Mouse (Mus musculus): ENCODE data around the gene Epc2.

Gene Epc2

GRCm38 (mm10) chr2:49570778-49571101 is 119.5 kb downstream of the Epc2 start:
- no peak for DNase-seq (ENCODE audit: low read depth)

- no peak for DNase-seq (ENCODE audit: low read depth)
These were observed 120.1 kb downstream of the Epc2 start for GRCm38 (mm10) chr2:49571159-49571920.

- no peak for DNase-seq (ENCODE audit: low read depth)
These were observed 120.9 kb downstream of the Epc2 start for GRCm38 (mm10) chr2:49572111-49572642.

- DNase-seq (ENCODE audit: low read depth): no peak
These were observed 121.4 kb downstream of the Epc2 start for GRCm38 (mm10) chr2:49572684-49573083.

- DNase-seq (ENCODE audit: low read depth): no peak
These were observed 122.0 kb downstream of the Epc2 start for GRCm38 (mm10) chr2:49573282-49573681.

- no peak for DNase-seq (ENCODE audit: low read depth)
These were observed 129.3 kb downstream of the Epc2 start for GRCm38 (mm10) chr2:49580585-49580984.

GRCm38 (mm10) chr2:49582546-49582945 is 131.3 kb downstream of the Epc2 start:
- DNase-seq (ENCODE audit: low read depth): no peak

GRCm38 (mm10) chr2:49583311-49583710 is 132.0 kb downstream of the Epc2 start:
- DNase-seq (ENCODE audit: low read depth): no peak

- DNase-seq (ENCODE audit: low read depth): no peak
These were observed 139.2 kb downstream of the Epc2 start for GRCm38 (mm10) chr2:49590450-49590849.

- no peak for DNase-seq (ENCODE audit: low read depth)
These were observed 141.6 kb downstream of the Epc2 start for GRCm38 (mm10) chr2:49592926-49593325.

GRCm38 (mm10) chr2:49594886-49595285 is 143.6 kb downstream of the Epc2 start:
- no peak for DNase-seq (ENCODE audit: low read depth)

- DNase-seq (ENCODE audit: low read depth): no peak
These were observed 145.0 kb downstream of the Epc2 start for GRCm38 (mm10) chr2:49596318-49596717.

- no peak for DNase-seq (ENCODE audit: low read depth)
These were observed 148.9 kb downstream of the Epc2 start for GRCm38 (mm10) chr2:49600021-49600681.
